In genomic region chr4:134272731-134273416, GRCm38 (mm10) we compare ENCODE assay signal across 1 mouse cellular context.
TF ChIP-seq lines count a peak whose summit lies in the region.

No protein-coding gene starts in this region.

TF ChIP-seq in CH12.LX, 34 proteins besides CTCF, POLR2A, EP300 and RAD21 (continued from another document):
- TF ChIP-seq E2F4 (IDR thresholded peaks at IDR 0.05; ENCODE audit: insufficient replicate concordance, low read depth, low read length) = no peak
- TF ChIP-seq TBP (conservative IDR thresholded peaks at IDR 0.05; ENCODE audit: low read depth, low read length) = no peak
